Mouse (Mus musculus) ES-Bruce4 (cell line): ENCODE results near the gene Sugct.

Source experiments
- CTCF ChIP-seq: IDR thresholded peaks from one replicate; pipeline ENCODE4 v1.8.1; 2011; ENCODE audit warnings: low read depth, low read length
- EP300 ChIP-seq: IDR thresholded peaks from 2 replicates; pipeline ENCODE4 v1.6.1; 2011; ENCODE audit warnings: low read depth, low read length; ENCODE audit not compliant: insufficient read depth
- POLR2A ChIP-seq: IDR thresholded peaks from one replicate; pipeline ENCODE4 v1.8.1; 2011; ENCODE audit warnings: low read length; ENCODE audit not compliant: insufficient read depth

DNA sequence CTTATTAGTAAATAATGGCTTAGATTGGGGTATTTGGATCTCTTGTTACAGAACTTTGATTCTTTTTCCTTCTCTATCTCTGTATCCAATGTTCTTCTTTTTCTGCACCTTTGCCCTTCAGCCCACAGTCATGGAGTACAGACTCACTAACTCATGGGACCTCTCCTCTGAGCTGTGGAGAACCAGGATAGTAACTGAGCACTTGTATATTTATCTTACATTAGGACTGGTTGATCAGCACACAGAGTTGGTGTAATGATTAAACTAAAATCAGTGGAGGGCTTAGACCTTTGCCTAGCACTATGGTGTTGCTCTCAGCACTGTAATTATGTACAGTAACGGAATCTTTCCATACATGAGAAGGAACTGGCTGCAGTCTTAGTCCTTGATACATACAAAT lies 24.2 kb downstream of the Sugct start:
- TF ChIP-seq POLR2A (no peak), CTCF (no peak), EP300 (no peak)
